Mouse (Mus musculus): ENCODE measurements around the gene Bloc1s3. TPM values are rescaled to one million over a fixed set of nuclear protein-coding genes. Genes with fewer than 3 reads are reported as not detected.
"Not testable (repeated sequence)": the region's sequence is repeated elsewhere in the genome, so short reads cannot be mapped to it uniquely, and the experiment has no call there.

Bloc1s3 gene
- polyA plus RNA-seq, 1 experiment from 2014 or later: 2.4 TPM

DNA sequence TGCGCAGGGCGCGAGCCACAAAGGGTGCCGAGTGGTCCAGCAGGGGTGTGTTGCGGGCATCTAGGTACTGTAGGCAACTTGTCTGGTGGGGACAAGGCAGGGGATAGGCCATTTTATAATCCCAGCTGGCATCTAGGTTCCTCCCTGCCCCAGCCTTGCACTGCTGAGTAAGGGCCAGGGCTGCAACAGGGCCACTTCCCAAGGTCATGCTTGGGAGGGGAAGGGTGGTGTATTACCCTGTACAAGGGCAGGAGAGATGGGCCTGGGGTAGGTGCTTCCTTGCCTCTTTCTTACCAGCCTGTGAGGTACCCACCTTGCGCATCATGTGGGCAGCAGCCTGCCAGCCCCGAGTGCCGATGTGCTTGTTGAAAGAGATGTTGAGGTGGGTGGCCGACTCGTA is 26.5 kb upstream of the Bloc1s3 start:
- peaks cover 64% of the 10 kb centered on the region for H3K36me3 ChIP-seq

DNA sequence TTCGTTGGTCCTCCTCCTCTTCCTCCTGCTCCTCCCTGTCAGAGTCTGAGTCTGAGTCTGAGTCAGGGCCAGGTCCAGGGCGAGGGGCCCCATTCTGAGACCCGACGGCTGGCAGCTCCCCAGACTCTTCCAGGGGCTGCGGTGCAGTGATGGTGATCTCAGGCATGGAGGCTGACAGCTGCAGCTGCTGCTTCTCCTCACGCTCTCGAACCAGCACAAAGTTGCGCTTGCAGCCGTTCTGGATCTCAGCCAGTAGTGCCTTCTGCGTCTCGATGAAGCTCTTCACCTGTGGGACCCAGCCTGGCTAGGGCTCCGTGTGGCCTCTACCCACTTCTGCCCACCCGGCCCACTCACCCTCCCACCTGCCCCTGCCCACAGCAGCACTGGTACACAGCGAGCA is 24.1 kb upstream of the Bloc1s3 start:
- DNase-seq (ENCODE audit: low spot score): no peak
- H3K27ac ChIP-seq: no peak overlapping the region
- no peaks in the 10 kb centered on the region for H3K27me3 ChIP-seq (ENCODE audit: low read depth, poor library complexity, severe bottlenecking)
- peaks cover 19% of the 10 kb centered on the region for H3K4me1 ChIP-seq
- 95% methylated on average over 14 of the region's 14 CpGs for WGBS
- H3K36me3 ChIP-seq: peaks cover 81% of the 10 kb centered on the region
- H3K4me3 ChIP-seq: no peak overlapping the region
- H3K9me3 ChIP-seq (replicated peaks): no peaks in the 10 kb centered on the region

More for the DNA sequence above, 26.5 kb upstream of the Bloc1s3 start:
- Histone ChIP-seq H3K27me3 (ENCODE audit: low read depth, poor library complexity, severe bottlenecking) (no peaks in the 10 kb centered on the region), H3K4me1 (peaks cover 27% of the 10 kb centered on the region), H3K9me3 (replicated peaks) (no peaks in the 10 kb centered on the region), H3K4me3 (no peak overlapping the region), H3K27ac (no peak overlapping the region)
- DNase-seq (ENCODE audit: low spot score): no peak
- 93% methylated on average over 10 of the region's 10 CpGs for WGBS

DNA sequence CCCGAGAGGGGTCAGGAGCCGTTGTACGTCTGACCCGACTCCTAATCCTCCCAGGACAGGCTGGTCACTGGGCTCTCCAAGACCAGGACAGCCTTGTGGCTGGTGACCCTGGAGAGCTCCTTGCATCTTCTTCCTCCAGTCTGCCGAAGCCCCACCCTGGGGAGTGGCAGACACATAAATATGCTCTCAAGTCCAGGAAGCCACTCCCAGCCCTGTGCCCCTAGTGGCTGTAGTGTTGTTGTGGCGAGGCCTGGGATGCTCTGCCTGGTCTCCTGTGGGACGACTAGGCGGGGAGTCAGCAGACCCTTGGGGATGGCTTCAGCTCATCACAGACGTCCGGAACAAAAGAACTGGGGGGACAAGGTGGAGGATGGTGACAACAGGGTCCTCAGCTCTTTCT is 22.9 kb upstream of the Bloc1s3 start:
- no peaks in the 10 kb centered on the region for H3K9me3 ChIP-seq (replicated peaks)
- peaks cover 78% of the 10 kb centered on the region for H3K36me3 ChIP-seq
- peaks cover 8% of the 10 kb centered on the region; the same call in 1 of the 2 replicates for H3K4me1 ChIP-seq
- H3K27ac ChIP-seq: no peak overlapping the region
- H3K27me3 ChIP-seq (ENCODE audit: low read depth, poor library complexity, severe bottlenecking): peaks cover 4% of the 10 kb centered on the region
- 66% methylated on average over 10 of the region's 10 CpGs for WGBS
- H3K4me3 ChIP-seq: no peak overlapping the region; the same call in 1 of the 2 replicates
- no peak for DNase-seq (ENCODE audit: low spot score)

DNA sequence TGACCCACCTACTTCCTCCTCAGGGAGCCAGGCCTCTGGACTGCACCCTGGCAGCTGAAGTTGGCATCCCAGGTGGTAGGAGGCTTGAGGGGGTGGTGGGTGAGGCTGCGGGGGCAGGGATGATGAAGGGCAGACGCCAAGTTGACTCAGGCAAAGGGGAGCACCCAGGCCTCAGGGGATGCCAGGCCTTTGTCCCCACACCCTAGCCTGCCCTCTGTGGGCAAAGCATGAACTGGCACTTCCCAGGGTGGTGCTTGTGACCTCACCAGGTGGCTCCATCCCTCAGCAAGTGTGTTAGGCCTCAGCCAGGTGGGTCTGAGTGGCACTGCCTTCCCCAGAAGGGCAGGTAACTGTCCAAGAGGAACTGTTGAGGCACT is 16.9 kb upstream of the Bloc1s3 start:
- WGBS: 64% methylated on average over 2 of the region's 2 CpGs
- Histone ChIP-seq H3K27me3 (ENCODE audit: low read depth, poor library complexity, severe bottlenecking) (peaks cover 64% of the 10 kb centered on the region), H3K36me3 (peaks cover 20% of the 10 kb centered on the region), H3K4me3 (0 out of 2 replicates have a peak overlapping the region, but pooled peaks have one; percentile 59), H3K27ac (no peak overlapping the region), H3K4me1 (peaks cover 25% of the 10 kb centered on the region), H3K9me3 (replicated peaks) (no peaks in the 10 kb centered on the region)
- DNase-seq (ENCODE audit: low spot score): no peak

DNA sequence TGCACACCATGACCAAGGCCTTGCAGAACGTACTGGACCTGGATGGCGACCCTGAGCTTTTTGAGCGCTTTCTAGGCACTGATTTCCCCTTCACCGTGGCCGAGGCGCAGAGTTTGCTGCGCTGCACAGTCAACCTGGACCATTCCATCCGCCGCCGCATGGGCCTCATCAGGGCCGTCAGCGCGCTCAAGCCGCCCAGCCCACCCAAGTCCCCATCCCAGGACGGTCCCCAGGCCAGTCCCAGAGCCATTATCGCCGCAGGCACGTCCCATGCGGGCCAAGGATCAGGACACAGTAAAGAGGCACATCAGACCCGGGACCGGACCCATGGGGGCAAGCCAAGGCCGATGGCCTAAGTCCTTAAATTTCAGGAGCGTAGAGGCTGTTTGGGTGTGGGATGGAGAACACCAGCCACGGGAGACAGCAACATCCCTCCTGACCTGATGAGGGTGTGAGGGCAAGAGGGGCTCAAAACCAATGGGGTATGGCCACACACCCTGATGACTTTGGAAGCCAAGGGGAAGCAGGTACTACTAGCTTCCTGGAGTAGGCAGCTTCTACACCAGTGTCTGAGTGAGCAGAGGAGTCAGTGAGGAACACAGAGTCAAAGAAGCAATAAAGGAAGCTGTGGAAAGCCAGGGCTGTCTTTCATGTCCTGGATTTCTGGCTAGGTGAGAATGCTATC is 16.4 kb upstream of the Bloc1s3 start:
- 14% methylated on average over 24 of the region's 24 CpGs for WGBS
- DNase-seq (ENCODE audit: low spot score): no peak
- Histone ChIP-seq H3K4me3 (peak overlapping the region; percentile 59), H3K27me3 (ENCODE audit: low read depth, poor library complexity, severe bottlenecking) (peaks cover 69% of the 10 kb centered on the region), H3K27ac (peak overlapping the region; percentile 67), H3K36me3 (peaks cover 15% of the 10 kb centered on the region), H3K4me1 (peaks cover 30% of the 10 kb centered on the region), H3K9me3 (replicated peaks) (no peaks in the 10 kb centered on the region)

DNA sequence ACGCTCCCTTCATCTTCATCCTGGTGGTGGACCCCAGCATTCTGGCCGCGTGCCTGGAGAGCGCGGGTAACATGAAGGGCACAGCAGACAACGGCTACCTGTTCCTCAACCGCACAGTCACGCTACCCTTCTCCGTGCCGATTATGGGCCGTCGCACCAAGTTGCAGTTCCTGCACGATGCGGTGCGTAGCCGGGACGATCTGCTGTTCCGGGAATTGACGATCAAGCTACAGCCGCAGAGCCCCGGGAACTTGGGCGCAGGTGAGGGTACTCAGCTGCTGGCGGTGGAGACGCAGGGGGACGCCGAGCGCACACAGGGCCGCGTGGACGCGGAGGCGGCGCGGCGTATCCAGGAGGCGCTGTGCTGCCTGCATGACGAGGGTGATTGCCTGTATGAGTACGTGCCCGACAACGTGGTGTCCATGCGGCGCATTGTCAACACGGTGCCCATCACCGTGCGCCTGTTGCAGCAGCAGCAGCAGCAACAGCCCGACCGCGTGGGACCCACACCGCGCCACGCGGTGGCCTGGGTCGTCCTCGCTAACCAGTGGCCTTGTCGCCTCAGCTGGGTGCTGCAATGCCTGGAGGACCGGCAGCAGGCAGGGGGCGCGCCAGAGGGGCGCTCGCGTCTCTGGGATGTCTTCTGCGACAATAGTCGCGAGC is 15.7 kb upstream of the Bloc1s3 start:
- H3K36me3 ChIP-seq: peaks cover 8% of the 10 kb centered on the region
- peak; percentile 83 for DNase-seq (ENCODE audit: low spot score)
- H3K27me3 ChIP-seq (ENCODE audit: low read depth, poor library complexity, severe bottlenecking): peaks cover 76% of the 10 kb centered on the region
- peak overlapping the region; percentile 59 for H3K4me3 ChIP-seq
- peaks cover 32% of the 10 kb centered on the region for H3K4me1 ChIP-seq
- no peaks in the 10 kb centered on the region for H3K9me3 ChIP-seq (replicated peaks)
- 3% methylated on average over 64 of the region's 64 CpGs for WGBS
- H3K27ac ChIP-seq: peak overlapping the region; percentile 67

DNA sequence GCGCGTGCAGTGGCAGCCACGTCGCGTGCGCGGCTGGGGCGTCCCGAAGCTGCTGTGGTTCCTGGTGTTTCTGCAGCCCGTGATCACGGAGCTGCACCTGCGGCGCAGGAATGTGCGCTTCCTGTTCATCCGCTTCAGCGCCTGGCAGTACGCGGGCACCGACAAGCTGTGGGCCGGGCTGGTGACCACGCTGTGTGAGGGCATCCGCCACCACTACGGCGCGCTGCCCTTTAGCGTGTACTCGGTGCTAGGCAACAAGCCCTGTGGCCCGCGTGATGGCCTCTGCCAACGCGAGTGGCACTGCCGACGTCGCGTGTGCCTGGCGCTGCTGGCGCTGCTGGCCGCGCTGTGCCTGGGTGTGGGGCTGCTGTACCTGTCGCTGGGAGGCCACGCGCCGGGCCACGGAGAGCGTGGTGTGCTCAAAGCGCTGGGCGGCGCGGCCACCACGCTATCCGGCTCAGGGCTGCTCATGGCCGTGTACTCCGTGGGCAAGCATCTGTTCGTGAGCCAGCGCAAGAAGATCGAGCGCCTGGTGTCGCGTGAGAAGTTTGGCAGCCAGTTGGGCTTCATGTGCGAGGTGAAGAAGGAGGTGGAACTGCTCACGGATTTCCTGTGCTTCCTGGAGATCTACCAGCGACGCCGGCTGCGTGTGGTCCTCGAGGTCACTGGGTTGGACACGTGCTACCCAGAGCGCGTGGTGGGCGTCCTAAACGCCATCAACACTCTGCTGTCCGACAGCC is 15.0 kb upstream of the Bloc1s3 start:
- peaks cover 1% of the 10 kb centered on the region; the same call in 1 of the 2 replicates for H3K36me3 ChIP-seq
- peak; percentile 51 for DNase-seq (ENCODE audit: low spot score)
- H3K27ac ChIP-seq: peak overlapping the region; percentile 53
- no peaks in the 10 kb centered on the region for H3K9me3 ChIP-seq (replicated peaks)
- H3K27me3 ChIP-seq (ENCODE audit: low read depth, poor library complexity, severe bottlenecking): peaks cover 83% of the 10 kb centered on the region
- peak overlapping the region; percentile 59 for H3K4me3 ChIP-seq
- H3K4me1 ChIP-seq: peaks cover 32% of the 10 kb centered on the region
- WGBS: 14% methylated on average over 72 of the region's 72 CpGs

DNA sequence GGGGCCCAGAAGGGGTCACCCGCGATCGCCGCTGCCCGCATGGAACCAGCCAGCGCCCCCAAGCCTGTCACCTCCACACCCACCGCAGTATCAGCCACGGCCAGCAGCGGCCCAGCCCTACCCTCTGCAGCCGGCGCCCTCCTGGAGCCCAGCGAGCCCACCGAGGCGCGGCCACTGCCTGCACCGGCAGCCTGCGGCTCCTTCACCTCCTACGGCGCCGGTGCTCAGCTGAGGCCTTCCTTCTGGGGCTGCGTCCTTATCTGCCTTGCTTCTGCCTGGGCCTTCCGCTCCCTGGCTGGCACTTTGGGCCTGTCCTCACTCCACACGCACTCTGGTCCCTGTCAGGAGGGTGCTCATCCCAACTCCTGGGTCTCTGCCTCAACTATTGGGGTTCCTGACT is 11.9 kb upstream of the Bloc1s3 start:
- Histone ChIP-seq H3K9me3 (replicated peaks) (no peaks in the 10 kb centered on the region), H3K4me3 (peak overlapping the region; percentile 42), H3K27me3 (ENCODE audit: low read depth, poor library complexity, severe bottlenecking) (peaks cover 91% of the 10 kb centered on the region), H3K36me3 (no peaks in the 10 kb centered on the region), H3K4me1 (peaks cover 46% of the 10 kb centered on the region), H3K27ac (peak overlapping the region; percentile 47; the same call in 1 of the 2 replicates)
- DNase-seq (ENCODE audit: low spot score): peak; percentile 61
- 4% methylated on average over 23 of the region's 23 CpGs for WGBS

DNA sequence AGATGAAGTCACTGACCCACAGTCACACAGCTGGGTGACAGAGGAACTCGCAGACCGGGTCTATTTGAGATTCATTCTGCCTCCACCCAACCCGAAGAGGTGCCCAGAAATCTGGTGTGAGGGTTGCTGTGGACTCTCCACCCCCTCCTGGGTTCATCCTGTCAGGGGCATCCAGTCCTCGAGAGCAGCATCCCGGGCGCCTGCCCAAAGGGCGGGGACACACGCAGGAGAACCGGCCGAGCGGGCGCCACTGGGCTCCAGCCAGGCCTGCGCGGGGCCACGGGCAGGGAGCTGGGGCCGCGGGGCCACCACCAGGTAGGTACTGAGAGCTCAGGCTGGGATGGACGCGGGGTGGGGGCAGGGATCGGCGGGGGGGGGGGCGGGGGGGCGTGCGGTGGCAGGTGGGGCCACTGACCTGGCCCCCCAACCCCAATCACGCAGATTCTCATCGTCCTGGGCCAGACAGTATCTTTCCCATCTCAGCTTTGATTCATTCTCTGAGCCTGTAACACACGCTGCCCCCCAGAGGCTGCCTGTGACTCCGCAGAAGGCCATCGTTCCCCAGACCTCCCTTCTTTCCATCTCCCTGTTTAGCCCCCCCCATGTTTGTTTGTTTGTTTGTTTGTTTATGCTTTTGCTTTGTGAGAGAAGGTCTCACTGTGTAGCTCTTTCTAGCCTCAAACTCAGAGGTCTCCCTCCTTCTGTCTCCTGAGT is 9.6 kb upstream of the Bloc1s3 start, which contains the start of gene Nkpd1:
Gene Nkpd1 (plus strand): TSS at position 187 of the 714 bp plus-strand sequence.
- H3K36me3 ChIP-seq: no peaks in the 10 kb centered on the region
- no peaks in the 10 kb centered on the region for H3K9me3 ChIP-seq (replicated peaks)
- peak within 1 kb of the TSS; percentile 42 for H3K4me3 ChIP-seq
- H3K27ac ChIP-seq: 0 out of 2 replicates have a peak within 1 kb of the TSS, but pooled peaks have one; percentile 26
- H3K27me3 ChIP-seq (ENCODE audit: low read depth, poor library complexity, severe bottlenecking): peaks cover 69% of the 10 kb centered on the region
- H3K4me1 ChIP-seq: peaks cover 31% of the 10 kb centered on the region
- 6% methylated on average over 29 of the region's 29 CpGs for WGBS
- DNase-seq (ENCODE audit: low spot score): peak; percentile 51

DNA sequence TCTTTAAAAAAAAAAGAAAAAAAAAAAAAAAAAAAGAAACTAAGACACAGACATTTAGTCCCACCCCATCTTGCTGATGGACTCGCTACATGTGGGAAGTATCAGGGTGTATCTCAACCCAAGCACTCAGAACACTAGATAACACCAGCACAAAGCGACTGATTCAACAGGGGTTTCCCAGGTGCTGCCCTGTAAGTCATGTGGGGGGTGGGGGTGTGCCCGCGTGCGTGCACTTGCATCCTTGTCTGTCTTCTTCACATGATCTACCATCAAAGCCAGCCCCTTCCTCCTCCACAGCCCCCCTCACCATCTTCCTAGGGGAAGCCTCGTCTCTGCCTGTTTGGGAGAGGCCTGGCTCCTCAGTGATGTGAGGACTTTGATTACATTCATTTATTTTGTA is 4.2 kb upstream of the Bloc1s3 start:
- Histone ChIP-seq H3K4me1 (peaks cover 22% of the 10 kb centered on the region), H3K9me3 (replicated peaks) (no peaks in the 10 kb centered on the region), H3K27ac (no peak overlapping the region), H3K27me3 (ENCODE audit: low read depth, poor library complexity, severe bottlenecking) (peaks cover 14% of the 10 kb centered on the region), H3K4me3 (no peak overlapping the region), H3K36me3 (peaks cover 8% of the 10 kb centered on the region; the same call in 1 of the 2 replicates)
- WGBS: 78% methylated on average over 6 of the region's 6 CpGs
- no peak for DNase-seq (ENCODE audit: low spot score)

DNA sequence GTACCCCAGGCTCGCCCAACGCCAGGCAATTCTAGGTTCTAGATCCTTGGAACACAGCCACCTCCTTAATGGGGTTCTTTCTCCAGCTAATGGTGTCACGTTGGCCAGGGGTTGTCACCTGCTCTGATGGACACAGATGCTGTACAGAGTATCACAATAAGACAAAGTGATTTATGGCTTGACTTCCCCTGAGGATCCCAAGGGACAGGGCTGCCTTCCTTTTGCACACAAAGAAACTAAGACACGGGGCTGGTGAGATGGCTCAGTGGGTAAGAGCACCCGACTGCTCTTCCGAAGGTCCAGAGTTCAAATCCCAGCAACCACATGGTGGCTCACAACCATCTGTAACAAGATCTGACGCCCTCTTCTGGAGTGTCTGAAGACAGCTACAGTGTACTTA is 3.8 kb upstream of the Bloc1s3 start:
- peaks cover 10% of the 10 kb centered on the region for H3K27me3 ChIP-seq (ENCODE audit: low read depth, poor library complexity, severe bottlenecking)
- WGBS: 83% methylated on average over 7 of the region's 7 CpGs

DNA sequence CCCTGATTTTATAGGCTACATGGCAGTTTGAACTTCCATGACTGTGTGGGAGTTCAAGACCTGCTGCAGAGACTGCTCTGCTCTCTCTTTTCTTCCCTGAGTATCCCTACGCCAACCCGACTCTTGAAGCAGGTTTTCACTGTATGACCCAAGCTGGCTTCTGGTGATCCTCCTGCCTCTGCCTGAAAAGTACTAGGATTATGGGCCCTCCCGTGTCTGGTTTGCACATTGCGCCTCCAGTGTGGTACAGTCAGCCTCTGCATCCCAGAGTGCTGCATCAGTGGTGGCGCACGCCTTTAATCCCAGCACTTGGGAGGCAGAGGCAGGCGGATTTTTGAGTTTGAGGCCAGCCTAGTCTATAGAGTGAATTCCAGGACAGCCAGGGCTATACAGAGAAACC is 1.6 kb upstream of the Bloc1s3 start:
- peaks cover 8% of the 10 kb centered on the region; the same call in 1 of the 2 replicates for H3K36me3 ChIP-seq
- 93% methylated on average over 7 of the region's 7 CpGs for WGBS
- no peaks in the 10 kb centered on the region for H3K27me3 ChIP-seq (ENCODE audit: low read depth, poor library complexity, severe bottlenecking)
- peak overlapping the region; percentile 76 for H3K4me3 ChIP-seq
- no peaks in the 10 kb centered on the region for H3K9me3 ChIP-seq (replicated peaks)
- H3K4me1 ChIP-seq: peaks cover 28% of the 10 kb centered on the region
- DNase-seq (ENCODE audit: low spot score): no peak
- peak overlapping the region; percentile 92; the same call in 1 of the 2 replicates for H3K27ac ChIP-seq

More for the DNA sequence above, 3.8 kb upstream of the Bloc1s3 start:
- not testable (repeated sequence) for DNase-seq (ENCODE audit: low spot score); H3K9me3 ChIP-seq (replicated peaks); H3K27ac ChIP-seq; H3K4me3 ChIP-seq; H3K36me3 ChIP-seq
- peaks cover 23% of the 10 kb centered on the region for H3K4me1 ChIP-seq
